Mouse (Mus musculus): ENCODE results near the gene Gas8.
"Not testable (repeated sequence)": the region's sequence is repeated elsewhere in the genome, so short reads cannot be mapped to it uniquely, and the experiment has no call there.

Gas8 gene

DNA sequence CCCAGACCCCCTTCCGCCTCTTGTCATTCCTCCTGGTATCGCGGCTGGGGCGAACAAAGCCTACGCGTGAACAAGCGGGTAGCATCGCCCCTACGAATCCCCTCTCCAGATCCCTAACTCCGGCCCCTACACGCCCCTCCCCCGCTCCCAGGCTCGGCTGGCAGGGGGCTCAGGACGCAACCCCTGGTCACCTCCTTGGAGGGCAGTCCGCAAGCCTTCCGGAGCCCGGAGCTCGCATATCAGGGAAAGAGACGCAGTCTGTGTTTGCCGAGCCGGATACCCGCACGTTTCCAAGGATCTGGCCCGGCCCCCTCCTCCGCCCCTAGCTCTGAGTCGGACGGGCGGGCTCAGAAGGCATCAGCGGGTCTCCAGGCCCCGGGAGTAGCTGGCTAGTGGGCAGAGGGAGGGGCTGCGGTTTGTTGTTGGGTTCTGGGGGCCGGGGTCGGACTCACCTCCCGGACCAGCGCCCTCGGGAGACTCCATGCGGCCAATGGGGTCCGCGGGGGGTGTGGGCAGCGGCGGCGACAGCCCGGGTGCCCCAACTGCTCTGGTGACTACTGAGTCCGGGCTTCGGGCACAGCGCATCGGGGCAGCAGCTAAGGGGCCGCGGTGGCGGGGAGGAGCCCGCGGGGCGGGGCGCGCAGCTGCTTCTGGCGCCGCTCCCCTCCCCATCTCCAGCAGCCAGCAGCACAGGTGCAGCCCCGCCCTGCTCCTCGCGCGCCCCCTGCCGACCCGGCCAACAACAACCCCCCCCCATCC lies 3.7 kb upstream of the Gas8 start, which contains the start of gene Dbndd1:
TSS of gene Dbndd1 (minus strand) at position 683 of the 759 bp plus-strand sequence.
- DNase-seq (ENCODE audit: low spot score in 2 of 2): peak; percentile 41 to 56

GRCm38 (mm10) chr8:123515540-123515897 lies 3.1 kb upstream of the Gas8 start:
- DNase-seq (ENCODE audit: low spot score in 2 of 2): no peak

DNA sequence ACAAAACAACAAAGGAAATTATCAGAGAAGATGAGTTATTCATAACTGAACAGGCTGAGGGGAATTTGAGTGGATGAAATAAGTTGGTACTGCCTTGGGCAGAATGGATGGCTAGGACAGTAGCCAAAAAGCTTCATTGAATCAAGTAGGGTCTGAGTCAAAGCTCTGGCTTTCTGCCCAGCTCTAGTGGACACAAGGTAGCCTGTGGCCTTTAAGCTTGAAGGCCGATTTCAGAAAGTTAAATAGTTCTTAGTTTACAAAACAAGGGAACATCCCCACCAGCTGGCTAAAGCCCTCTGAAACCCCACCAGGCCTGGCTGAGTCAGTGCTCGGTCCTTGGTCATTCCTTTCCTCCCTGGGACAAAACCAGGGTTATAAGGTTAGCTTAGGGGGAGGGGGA lies 2.0 kb upstream of the Gas8 start:
- DNase-seq (ENCODE audit: low spot score in 2 of 2): no peak

- DNase-seq (ENCODE audit: low spot score in 2 of 2): no peak
Measured at GRCm38 (mm10) chr8:123518172-123518571, 462 bp upstream of the Gas8 start.

- not testable (repeated sequence) for DNase-seq (ENCODE audit: low spot score in 2 of 2)
Measured at GRCm38 (mm10) chr8:123520048-123520447, 1.4 kb downstream of the Gas8 start.

DNA sequence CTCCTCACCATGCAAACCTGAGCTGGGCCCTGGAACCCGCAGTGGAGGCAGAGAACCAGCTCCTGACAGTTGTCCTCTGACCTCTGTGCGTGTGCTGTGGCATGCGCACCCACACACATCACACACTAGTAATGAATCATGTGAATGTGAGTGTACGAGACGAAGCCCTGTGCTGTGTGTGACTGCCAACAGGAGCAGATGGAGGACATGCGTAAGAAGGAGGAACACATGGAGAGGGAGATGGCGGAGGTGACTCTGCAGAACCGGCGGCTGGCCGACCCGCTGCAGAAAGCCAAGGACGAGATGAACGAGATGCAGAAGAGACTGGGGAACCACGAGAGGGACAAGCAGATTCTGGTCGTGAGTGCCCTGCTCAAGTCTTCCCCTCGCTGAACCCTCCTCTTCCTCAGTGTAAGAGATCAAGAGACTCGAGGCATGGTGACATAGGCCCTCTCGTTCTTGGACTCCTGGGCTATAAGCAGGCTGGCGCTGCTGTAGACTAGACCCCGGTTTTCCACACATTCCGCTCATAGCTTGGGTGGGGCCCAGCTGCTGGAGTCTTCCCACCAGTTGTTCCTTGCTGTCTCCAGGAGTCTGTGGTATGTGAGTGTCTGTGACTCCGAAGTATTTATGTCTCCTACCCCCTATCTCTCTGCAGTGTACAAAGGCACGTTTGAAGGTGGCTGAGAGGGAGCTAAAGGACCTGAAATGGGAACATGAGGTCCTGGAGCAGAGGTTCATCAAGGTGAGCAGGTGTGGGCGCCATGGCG lies 9.3 kb downstream of the Gas8 start:
- peak; percentile 43 to 45 for DNase-seq (ENCODE audit: low spot score in 2 of 2)

DNA sequence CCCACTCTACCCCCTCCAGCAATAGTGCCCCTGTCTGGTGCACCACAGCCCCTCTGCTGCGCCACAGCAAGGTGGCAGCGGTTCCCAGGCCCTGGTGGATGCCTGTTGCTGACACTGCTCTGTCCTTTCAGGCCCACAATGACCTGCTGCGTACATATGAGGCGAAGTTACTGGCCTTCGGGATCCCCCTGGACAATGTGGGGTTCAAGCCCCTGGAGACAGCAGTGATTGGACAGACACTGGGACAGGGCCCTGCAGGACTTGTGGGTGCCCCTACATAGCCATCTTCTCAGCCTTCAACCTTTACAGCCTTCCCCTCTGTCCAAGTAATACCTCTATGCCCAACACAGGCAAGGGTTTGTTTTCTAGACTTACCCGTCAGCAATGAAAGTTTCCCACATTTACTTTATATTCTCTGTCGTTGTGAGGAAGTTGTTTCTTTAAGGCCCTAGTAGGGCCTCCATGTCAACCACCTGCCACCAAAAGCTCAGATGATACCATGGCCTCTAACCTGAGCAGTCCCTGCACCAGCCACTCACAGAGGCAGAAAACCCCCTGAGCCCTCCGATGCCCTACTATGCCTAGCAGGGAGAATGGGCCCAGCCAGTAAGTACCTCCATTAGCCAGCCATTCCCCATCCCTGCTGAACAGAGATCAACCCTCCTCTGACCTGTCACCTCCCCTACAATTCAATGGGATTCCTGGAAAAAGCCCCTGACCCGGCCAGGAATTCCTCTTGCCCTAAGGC lies 17.8 kb downstream of the Gas8 start:
- no peak for DNase-seq (ENCODE audit: low spot score in 2 of 2)

GRCm38 (mm10) chr8:123536990-123537380 lies 18.4 kb downstream of the Gas8 start:
- no peak for DNase-seq (ENCODE audit: low spot score in 2 of 2)

- DNase-seq (ENCODE audit: low spot score in 2 of 2): not testable (repeated sequence)
Measured at GRCm38 (mm10) chr8:123537641-123538040, 19.0 kb downstream of the Gas8 start.

DNA sequence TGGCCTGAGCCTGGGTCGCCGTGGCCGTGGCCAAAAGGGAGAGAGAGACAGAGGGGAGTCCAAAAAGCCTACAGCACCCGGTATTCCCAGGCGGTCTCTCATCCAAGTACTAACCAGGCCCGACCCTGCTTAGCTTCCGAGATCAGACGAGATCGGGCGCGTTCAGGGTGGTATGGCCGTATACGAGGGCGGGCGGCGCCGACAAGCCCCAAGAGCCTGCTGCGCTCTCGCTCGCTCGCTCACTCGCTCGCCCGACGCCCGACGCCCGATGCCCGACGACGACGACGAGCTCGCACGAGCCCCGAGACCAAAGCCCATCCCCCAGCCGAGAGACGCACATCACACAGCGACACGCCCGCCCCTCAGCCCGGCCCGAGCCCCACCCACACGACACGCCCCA lies 45.6 kb downstream of the Gas8 start:
- not testable (repeated sequence) for DNase-seq (ENCODE audit: low spot score in 2 of 2)

DNA sequence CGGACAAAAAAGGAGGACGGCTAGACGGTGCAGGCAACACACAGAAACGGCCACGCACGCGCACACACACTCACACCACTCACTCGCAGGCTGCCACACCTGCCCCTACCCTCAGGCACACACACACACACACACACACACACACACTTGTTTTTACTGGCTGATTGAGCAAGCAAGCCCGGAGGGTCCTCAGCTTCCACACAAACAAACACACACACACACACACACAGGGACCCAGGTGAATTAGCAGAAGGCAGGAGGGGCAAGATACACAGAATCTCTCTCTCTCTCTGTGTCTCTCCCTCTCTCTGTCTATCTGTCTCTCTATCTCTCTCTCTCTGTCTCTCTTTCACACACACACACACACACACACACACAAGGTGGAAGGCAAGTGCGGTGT lies 56.8 kb downstream of the Gas8 start:
- DNase-seq (ENCODE audit: low spot score in 2 of 2): not testable (repeated sequence)
